Mouse (Mus musculus): ENCODE measurements around the gene Postn.

Gene Postn

GRCm38 (mm10) chr3:54360897-54361296 lies at the start of gene Postn:
Gene Postn, plus strand, starts transcription at chr3:54361109.
- DNase-seq, result peak; percentile 8

GRCm38 (mm10) chr3:54314055-54314454 lies 46.9 kb upstream of the Postn start:
- DNase-seq, result peak; percentile 6

GRCm38 (mm10) chr3:54352891-54353652 lies 7.8 kb upstream of the Postn start:
- DNase-seq, result peak; percentile 74

GRCm38 (mm10) chr3:54357561-54357960 lies 3.3 kb upstream of the Postn start:
- no peak for DNase-seq

- peak; percentile 46 for DNase-seq
These were observed 2.3 kb upstream of the Postn start for GRCm38 (mm10) chr3:54358463-54359189.

GRCm38 (mm10) chr3:54361656-54362055 lies 747 bp downstream of the Postn start:
- no peak for DNase-seq

GRCm38 (mm10) chr3:54371015-54371414 lies 10.1 kb downstream of the Postn start:
- DNase-seq, result no peak

- no peak for DNase-seq
These were observed 11.7 kb downstream of the Postn start for GRCm38 (mm10) chr3:54372625-54373024.

GRCm38 (mm10) chr3:54376014-54376413 lies 15.1 kb downstream of the Postn start:
- DNase-seq, result no peak

- no peak for DNase-seq
These were observed 16.7 kb downstream of the Postn start for GRCm38 (mm10) chr3:54377647-54378046.

- DNase-seq, result no peak
These were observed 17.2 kb downstream of the Postn start for GRCm38 (mm10) chr3:54378135-54378534.

- peak; percentile 41 for DNase-seq
These were observed 19.1 kb downstream of the Postn start for GRCm38 (mm10) chr3:54379981-54380380.

- no peak for DNase-seq
These were observed 38.4 kb downstream of the Postn start for GRCm38 (mm10) chr3:54399321-54399720.

GRCm38 (mm10) chr3:54399911-54400310 lies 39.0 kb downstream of the Postn start:
- DNase-seq, result no peak

GRCm38 (mm10) chr3:54400617-54401016 lies 39.7 kb downstream of the Postn start:
- no peak for DNase-seq

- no peak for DNase-seq
These were observed 40.8 kb downstream of the Postn start for GRCm38 (mm10) chr3:54401706-54402105.

GRCm38 (mm10) chr3:54403791-54404190 lies 42.9 kb downstream of the Postn start:
- no peak for DNase-seq

- DNase-seq, result no peak
These were observed 45.7 kb downstream of the Postn start for GRCm38 (mm10) chr3:54406567-54406966.

GRCm38 (mm10) chr3:54411052-54411451 lies 50.1 kb downstream of the Postn start:
- no peak for DNase-seq

GRCm38 (mm10) chr3:54412885-54413583 lies 52.1 kb downstream of the Postn start:
- no peak for DNase-seq

- DNase-seq, result no peak
These were observed 52.6 kb downstream of the Postn start for GRCm38 (mm10) chr3:54413584-54413897.

- DNase-seq, result no peak
These were observed 53.5 kb downstream of the Postn start for GRCm38 (mm10) chr3:54414386-54414785.

- no peak for DNase-seq
These were observed 57.0 kb downstream of the Postn start for GRCm38 (mm10) chr3:54417833-54418386.

All from kidney, postnatal 14 days (tissue).